ENCODE assay signal across 9 mouse cellular contexts in the genomic region with DNA sequence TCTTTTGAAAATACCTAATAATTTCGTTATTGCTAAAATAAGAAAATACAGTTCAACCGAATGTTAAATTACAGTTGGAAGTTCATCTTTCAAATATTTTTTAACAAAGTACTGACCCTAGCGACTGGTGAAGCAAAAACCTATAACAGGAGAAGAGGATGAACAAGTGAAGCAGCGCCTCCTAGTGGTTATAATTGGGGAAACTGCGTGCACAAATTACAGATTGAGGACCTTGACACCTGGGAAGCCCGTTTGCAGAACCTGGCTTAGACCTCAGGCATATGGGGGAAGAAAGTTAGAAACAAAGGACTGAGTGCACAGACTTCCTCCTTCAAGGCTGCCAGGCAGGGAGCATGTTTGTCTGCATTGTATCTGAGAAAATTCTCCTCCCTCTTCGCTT.
A peak's percentile ranks its signal among the peaks of the same experiment; 100 is the strongest.
DNase-seq lines count a peak whose midpoint lies in the region; ATAC-seq and TF ChIP-seq lines count a peak whose summit lies in the region.
"Had no signal": no experiment of that assay in that cellular context is flagged by ENCODE, and none has a peak within 500 bp of the region (broad histone marks: within the 10 kb centered on the region; RNA-seq: fewer than 3 reads in every experiment).

No protein-coding gene starts in this region.

- no peaks in the 10 kb centered on the region for H3K36me3 ChIP-seq in intestine, postnatal 0 days (ENCODE audit: control insufficient read depth, insufficient read depth)
- no peaks in the 10 kb centered on the region for H3K36me3 ChIP-seq in intestine, embryonic 15.5 days
- no peaks in the 10 kb centered on the region for H3K36me3 ChIP-seq in limb, embryonic 10.5 days
- H3K36me3 ChIP-seq: embryonic facial prominence, embryonic 15.5 days had no signal

- 19% methylated on average over 7 of the region's 7 CpGs for WGBS in intestine, postnatal 0 days
- 23% methylated on average over 7 of the region's 7 CpGs for WGBS in intestine, embryonic 15.5 days
- 20% methylated on average over 7 of the region's 7 CpGs for WGBS in limb, embryonic 10.5 days

- H3K4me3 ChIP-seq in intestine, postnatal 0 days (ENCODE audit: low read depth, low read length), result no peak overlapping the region
- H3K4me3 ChIP-seq in intestine, embryonic 15.5 days (replicated peaks), result no peak overlapping the region
- no peak overlapping the region for H3K4me3 ChIP-seq in limb, embryonic 10.5 days
- H3K4me3 ChIP-seq: embryonic facial prominence, embryonic 15.5 days had no signal

- no peak for ATAC-seq in intestine, postnatal 0 days
- ATAC-seq in intestine, embryonic 15.5 days, result no peak
- ATAC-seq in activated CD4-positive, CD25-positive, alpha-beta regulatory T cell, adult 4 months, result no peak

- H3K4me1 ChIP-seq in intestine, postnatal 0 days (replicated peaks; ENCODE audit: control insufficient read depth, insufficient read depth, low read length), result no peaks in the 10 kb centered on the region
- no peaks in the 10 kb centered on the region for H3K4me1 ChIP-seq in intestine, embryonic 15.5 days (replicated peaks)
- H3K4me1 ChIP-seq in limb, embryonic 10.5 days, result peaks cover 4% of the 10 kb centered on the region; the same call in 1 of the 2 replicates
- H3K4me1 ChIP-seq: embryonic facial prominence, embryonic 15.5 days had no signal

- no peaks in the 10 kb centered on the region for H3K9me3 ChIP-seq in intestine, postnatal 0 days (ENCODE audit: control insufficient read depth)
- H3K9me3 ChIP-seq in intestine, embryonic 15.5 days, result no peaks in the 10 kb centered on the region
- no peaks in the 10 kb centered on the region for H3K9me3 ChIP-seq in limb, embryonic 10.5 days (replicated peaks)
- H3K9me3 ChIP-seq: embryonic facial prominence, embryonic 15.5 days had no signal

- H3K9ac ChIP-seq in intestine, postnatal 0 days (ENCODE audit: low read depth, low read length), result no peak overlapping the region
- no peak overlapping the region for H3K9ac ChIP-seq in intestine, embryonic 15.5 days
- H3K9ac ChIP-seq: embryonic facial prominence, embryonic 15.5 days had no signal

- no peak overlapping the region for H3K27ac ChIP-seq in intestine, postnatal 0 days (ENCODE audit: low read depth, low read length)
- no peak overlapping the region for H3K27ac ChIP-seq in intestine, embryonic 15.5 days
- H3K27ac ChIP-seq in limb, embryonic 10.5 days, result peak overlapping the region; percentile 64
- H3K27ac ChIP-seq: embryonic facial prominence, embryonic 15.5 days had no signal

- no peaks in the 10 kb centered on the region for H3K27me3 ChIP-seq in intestine, postnatal 0 days (replicated peaks; ENCODE audit: control insufficient read depth, insufficient read depth, low read length)
- no peaks in the 10 kb centered on the region for H3K27me3 ChIP-seq in intestine, embryonic 15.5 days (replicated peaks)
- no peaks in the 10 kb centered on the region for H3K27me3 ChIP-seq in limb, embryonic 10.5 days (ENCODE audit: low read depth, poor library complexity, severe bottlenecking)
- H3K27me3 ChIP-seq: embryonic facial prominence, embryonic 15.5 days had no signal

- no peak overlapping the region for H3K4me2 ChIP-seq in intestine, postnatal 0 days (replicated peaks; ENCODE audit: low read depth)
- no peak overlapping the region for H3K4me2 ChIP-seq in intestine, embryonic 15.5 days (replicated peaks)
- H3K4me2 ChIP-seq: embryonic facial prominence, embryonic 15.5 days had no signal

- DNase-seq in adipocyte (ENCODE audit: low spot score), result peak; percentile 88
- DNase-seq in embryo, embryonic 11.5 days (ENCODE audit: low read depth, low spot score), result peak; percentile 70
- DNase-seq in hindlimb bud, embryonic 11.5 days (ENCODE audit: extremely low spot score, low read depth, low spot score), result peak; percentile 88
- peak; percentile 80 for DNase-seq in limb, embryonic 10.5 days (ENCODE audit: low spot score)
- DNase-seq in retina, postnatal 1 day, result peak; percentile 77

- TF ChIP-seq CTCF in intestine, postnatal 0 days (IDR thresholded peaks at IDR 0.05; ENCODE audit: low read depth), result peak; percentile 84
